Mouse (Mus musculus) kidney, postnatal 36 days (tissue): ENCODE data around the gene Vrtn.

ENCODE experiments used
- DNase-seq, 2 experiments: peaks; one replicate each; pipeline ENCODE4 v3.0.0; 2021 to 2022; ENCODE audit warnings: mixed read lengths in 2 of 2

Vrtn gene

GRCm38 (mm10) chr12:84640654-84641053 is at the start of gene Vrtn:
Gene Vrtn, plus strand, starts transcription at chr12:84641019.
- no peak for DNase-seq

- no peak for DNase-seq
Observed at GRCm38 (mm10) chr12:84598324-84598723, 42.5 kb upstream of the Vrtn start.

GRCm38 (mm10) chr12:84604001-84604400 is 36.8 kb upstream of the Vrtn start:
- no peak for DNase-seq

- DNase-seq, result peak; percentile 19 to 68
Observed at GRCm38 (mm10) chr12:84605860-84606259, 35.0 kb upstream of the Vrtn start.

- peak in 1 of 2 experiments; percentile 16 for DNase-seq
Observed at GRCm38 (mm10) chr12:84611718-84612117, 29.1 kb upstream of the Vrtn start.

- DNase-seq, result peak; percentile 80 to 81
Observed at GRCm38 (mm10) chr12:84612518-84612917, 28.3 kb upstream of the Vrtn start.

- peak; percentile 36 to 40 for DNase-seq
Observed at GRCm38 (mm10) chr12:84614001-84614400, 26.8 kb upstream of the Vrtn start.

GRCm38 (mm10) chr12:84614524-84614923 is 26.3 kb upstream of the Vrtn start:
- DNase-seq, result peak in 1 of 2 experiments; percentile 27

- peak; percentile 97 to 98 for DNase-seq
Observed at GRCm38 (mm10) chr12:84616977-84617630, 23.7 kb upstream of the Vrtn start, which contains the start of gene Abcd4. Gene Abcd4, minus strand, starts transcription at chr12:84617413.

- DNase-seq, result peak; percentile 36 to 40
Observed at GRCm38 (mm10) chr12:84617663-84618062, 23.2 kb upstream of the Vrtn start.

- DNase-seq, result peak in 1 of 2 experiments; percentile 17
Observed at GRCm38 (mm10) chr12:84620975-84621374, 19.8 kb upstream of the Vrtn start.

GRCm38 (mm10) chr12:84624601-84625000 is 16.2 kb upstream of the Vrtn start:
- DNase-seq, result peak in 1 of 2 experiments; percentile 43

- peak in 1 of 2 experiments; percentile 30 for DNase-seq
Observed at GRCm38 (mm10) chr12:84625116-84625515, 15.7 kb upstream of the Vrtn start.

GRCm38 (mm10) chr12:84631867-84632266 is 9.0 kb upstream of the Vrtn start:
- DNase-seq, result no peak

- no peak for DNase-seq
Observed at GRCm38 (mm10) chr12:84640253-84640652, 566 bp upstream of the Vrtn start.

- no peak for DNase-seq
Observed at GRCm38 (mm10) chr12:84650234-84650633, 9.4 kb downstream of the Vrtn start.

- peak; percentile 29 to 79 for DNase-seq
Observed at GRCm38 (mm10) chr12:84653912-84654311, 13.1 kb downstream of the Vrtn start.

- peak in 1 of 2 experiments; percentile 10 for DNase-seq
Observed at GRCm38 (mm10) chr12:84670555-84670954, 29.7 kb downstream of the Vrtn start.

- DNase-seq, result no peak
Observed at GRCm38 (mm10) chr12:84671646-84672045, 30.8 kb downstream of the Vrtn start.

- no peak for DNase-seq
Observed at GRCm38 (mm10) chr12:84674666-84675526, 34.1 kb downstream of the Vrtn start.

- DNase-seq, result no peak
Observed at GRCm38 (mm10) chr12:84676011-84676410, 35.2 kb downstream of the Vrtn start.

GRCm38 (mm10) chr12:84684569-84684968 is 43.8 kb downstream of the Vrtn start:
- DNase-seq, result no peak

GRCm38 (mm10) chr12:84686176-84686575 is 45.4 kb downstream of the Vrtn start:
- DNase-seq, result no peak

GRCm38 (mm10) chr12:84687531-84687930 is 46.7 kb downstream of the Vrtn start:
- no peak for DNase-seq
